Mouse (Mus musculus) kidney, embryonic 14.5 days (tissue): ENCODE data around the gene Vasp. TPM values are rescaled to one million over a fixed set of nuclear protein-coding genes. Genes with fewer than 3 reads are reported as not detected.

Experiments used
- ATAC-seq: fragments of 200-750 bp; cut with Nextera tagmentation; 2 replicates; pipeline ENCODE4 v1.8.0; 2017; ENCODE audit warnings: moderate number of reproducible peaks, mild to moderate bottlenecking, moderate TSS enrichment, moderate library complexity; ENCODE audit not compliant: low FRiP score, low TSS enrichment
- H3K27ac ChIP-seq: fragments of 300-500 bp; sonication (generic); 2 replicates; pipeline ENCODE4 v1.5.1; 2014; ENCODE audit warnings: low read depth, mild to moderate bottlenecking, low read length, moderate library complexity, mixed read lengths
- H3K27me3 ChIP-seq: fragments of 300-500 bp; sonication (generic); 2 replicates; pipeline ENCODE4 v1.6.1; 2014; ENCODE audit warnings: mild to moderate bottlenecking, low read length; ENCODE audit not compliant: control insufficient read depth, insufficient read depth
- H3K36me3 ChIP-seq: fragments of 300-500 bp; sonication (generic); 2 replicates; pipeline ENCODE4 v1.6.1; 2014; ENCODE audit warnings: low read length, mixed read lengths; ENCODE audit not compliant: control insufficient read depth, insufficient read depth
- H3K4me1 ChIP-seq: fragments of 300-500 bp; sonication (generic); 2 replicates; pipeline ENCODE4 v1.6.1; 2014; ENCODE audit warnings: low read length, mixed read lengths; ENCODE audit not compliant: control insufficient read depth, insufficient read depth
- H3K4me2 ChIP-seq: fragments of 300-500 bp; sonication (generic); replicated peaks from 2 replicates; pipeline ENCODE4 v1.6.1; 2014; ENCODE audit warnings: low read depth, mild to moderate bottlenecking, low read length
- H3K4me3 ChIP-seq: fragments of 300-500 bp; sonication (generic); 2 replicates; pipeline ENCODE4 v1.5.1; 2014; ENCODE audit warnings: mild to moderate bottlenecking, low read length
- H3K9ac ChIP-seq: fragments of 300-500 bp; sonication (generic); 2 replicates; pipeline ENCODE4 v1.6.1; 2014; ENCODE audit warnings: low read depth, mild to moderate bottlenecking, low read length, moderate library complexity
- H3K9me3 ChIP-seq: fragments of 300-500 bp; sonication (generic); 2 replicates; pipeline ENCODE4 v1.6.1; 2016; ENCODE audit warnings: low read length; ENCODE audit not compliant: control insufficient read depth
- WGBS: fragments of 180-500 bp; shearing (Covaris S2); extraction: QIAGEN DNeasy Blood & Tissue Kit; methylation state at CpG from one replicate; pipeline ENCODE4 v1.1.7; 2014; 5-methylcytosine and 5-hydroxymethylcytosine counted together
- polyA plus RNA-seq: library from polyadenylated mRNA; unstranded; fragments of >200 nt; fragmentation: Nextera tagmentation; extraction: Ambion mirVana; gene quantifications from 2 replicates; pipeline ENCODE4 v1.2.1, GENCODE M21; 2014

Vasp gene
- polyA plus RNA-seq, 1 experiment from 2014 or later, result 54.2 TPM

GRCm38 (mm10) chr7:19297794-19298193, 26.2 kb upstream of the Vasp start:
- 87% methylated on average over 5 of the region's 5 CpGs for WGBS
- H3K4me2 ChIP-seq, result no peak overlapping the region
- no peak overlapping the region for H3K27ac ChIP-seq
- H3K9me3 ChIP-seq, result no peaks in the 10 kb centered on the region
- H3K27me3 ChIP-seq, result peaks cover 15% of the 10 kb centered on the region
- H3K4me3 ChIP-seq, result no peak overlapping the region
- no peaks in the 10 kb centered on the region for H3K4me1 ChIP-seq
- no peak for ATAC-seq
- H3K36me3 ChIP-seq, result no peaks in the 10 kb centered on the region
- H3K9ac ChIP-seq, result no peak overlapping the region

GRCm38 (mm10) chr7:19297034-19297433, 25.4 kb upstream of the Vasp start:
- no peak overlapping the region for H3K4me2 ChIP-seq
- no peaks in the 10 kb centered on the region for H3K36me3 ChIP-seq
- no peaks in the 10 kb centered on the region for H3K9me3 ChIP-seq
- no peak overlapping the region for H3K27ac ChIP-seq
- no peak overlapping the region for H3K9ac ChIP-seq
- H3K4me3 ChIP-seq, result no peak overlapping the region
- H3K4me1 ChIP-seq, result no peaks in the 10 kb centered on the region
- H3K27me3 ChIP-seq, result peaks cover 7% of the 10 kb centered on the region
- WGBS, result 87% methylated on average over 6 of the region's 6 CpGs
- ATAC-seq, result no peak

- ATAC-seq, result peak; percentile 88
- Histone ChIP-seq H3K27ac (no peak overlapping the region), H3K27me3 (no peaks in the 10 kb centered on the region), H3K4me2 (peak overlapping the region; percentile 37), H3K9ac (peak overlapping the region; percentile 32; the same call in 1 of the 2 replicates), H3K4me1 (0 out of 2 replicates have a peak, but pooled peaks cover 4% of the 10 kb centered on the region), H3K4me3 (peak overlapping the region; percentile 20), H3K9me3 (no peaks in the 10 kb centered on the region), H3K36me3 (no peaks in the 10 kb centered on the region)
- 12% methylated on average over 20 of the region's 22 CpGs for WGBS
These were observed 24.0 kb upstream of the Vasp start for GRCm38 (mm10) chr7:19295503-19296185.

GRCm38 (mm10) chr7:19290969-19291596, 19.5 kb upstream of the Vasp start:
- Histone ChIP-seq H3K4me2 (peak overlapping the region; percentile 58), H3K27ac (no peak overlapping the region), H3K4me1 (0 out of 2 replicates have a peak, but pooled peaks cover 4% of the 10 kb centered on the region), H3K4me3 (peak overlapping the region; percentile 35), H3K9ac (peak overlapping the region; percentile 44; the same call in 1 of the 2 replicates), H3K36me3 (no peaks in the 10 kb centered on the region), H3K27me3 (no peaks in the 10 kb centered on the region), H3K9me3 (no peaks in the 10 kb centered on the region)
- peak; percentile 47; the same call in 1 of the 2 replicates for ATAC-seq
- WGBS, result 1% methylated on average over 20 of the region's 20 CpGs

- H3K4me3 ChIP-seq, result no peak overlapping the region
- no peak for ATAC-seq
- no peak overlapping the region for H3K4me2 ChIP-seq
- H3K27me3 ChIP-seq, result peaks cover 26% of the 10 kb centered on the region
- 0 out of 2 replicates have a peak, but pooled peaks cover 2% of the 10 kb centered on the region for H3K4me1 ChIP-seq
- WGBS, result 30% methylated on average over 4 of the region's 4 CpGs
- H3K27ac ChIP-seq, result no peak overlapping the region
- H3K9me3 ChIP-seq, result no peaks in the 10 kb centered on the region
- no peaks in the 10 kb centered on the region for H3K36me3 ChIP-seq
- H3K9ac ChIP-seq, result no peak overlapping the region
These were observed 13.1 kb upstream of the Vasp start for GRCm38 (mm10) chr7:19284763-19285162.

- ATAC-seq, result no peak
- no peaks in the 10 kb centered on the region for H3K9me3 ChIP-seq
- H3K4me2 ChIP-seq, result peak overlapping the region; percentile 98
- WGBS, result 41% methylated on average over 14 of the region's 14 CpGs
- no peak overlapping the region for H3K9ac ChIP-seq
- H3K4me1 ChIP-seq, result peaks cover 9% of the 10 kb centered on the region; the same call in 1 of the 2 replicates
- no peaks in the 10 kb centered on the region for H3K36me3 ChIP-seq
- no peak overlapping the region for H3K27ac ChIP-seq
- peak overlapping the region; percentile 59; the same call in 1 of the 2 replicates for H3K4me3 ChIP-seq
- H3K27me3 ChIP-seq, result peaks cover 39% of the 10 kb centered on the region
These were observed 11.8 kb upstream of the Vasp start for GRCm38 (mm10) chr7:19283406-19283804.

GRCm38 (mm10) chr7:19282791-19283405, 11.3 kb upstream of the Vasp start:
- Histone ChIP-seq H3K4me2 (peak overlapping the region; percentile 98), H3K9me3 (no peaks in the 10 kb centered on the region), H3K27me3 (peaks cover 44% of the 10 kb centered on the region), H3K4me1 (peaks cover 9% of the 10 kb centered on the region; the same call in 1 of the 2 replicates), H3K36me3 (no peaks in the 10 kb centered on the region), H3K27ac (no peak overlapping the region), H3K9ac (peak overlapping the region; percentile 28), H3K4me3 (peak overlapping the region; percentile 59)
- ATAC-seq, result peak; percentile 71
- WGBS, result 2% methylated on average over 22 of the region's 35 CpGs

- no peaks in the 10 kb centered on the region for H3K36me3 ChIP-seq
- H3K9me3 ChIP-seq, result no peaks in the 10 kb centered on the region
- ATAC-seq, result peak; percentile 67
- WGBS, result under 1% methylated on average over 37 of the region's 37 CpGs
- H3K27ac ChIP-seq, result no peak within 1 kb of the TSS
- H3K27me3 ChIP-seq, result peaks cover 48% of the 10 kb centered on the region
- peak within 1 kb of the TSS; percentile 28 for H3K9ac ChIP-seq
- H3K4me2 ChIP-seq, result peak within 1 kb of the TSS; percentile 98
- H3K4me1 ChIP-seq, result peaks cover 9% of the 10 kb centered on the region; the same call in 1 of the 2 replicates
- H3K4me3 ChIP-seq, result peak within 1 kb of the TSS; percentile 59
These were observed 10.8 kb upstream of the Vasp start, which contains the start of gene Rtn2 for GRCm38 (mm10) chr7:19282385-19282784. Gene Rtn2 (plus strand): TSS chr7:19282624.
